Mouse (Mus musculus) limb, embryonic 15.5 days (tissue): ENCODE results near the gene Jdp2. TPM values are rescaled to one million over a fixed set of nuclear protein-coding genes. Genes with fewer than 3 reads are reported as not detected.
A peak's percentile ranks its signal among the peaks of the same experiment; 100 is the strongest.

Experiments used
- ATAC-seq: fragments of 200-750 bp; cut with Nextera tagmentation; 2 replicates; pipeline ENCODE4 v1.8.0; 2017; ENCODE audit warnings: low read depth, moderate TSS enrichment; ENCODE audit not compliant: insufficient number of reproducible peaks, low FRiP score, low TSS enrichment
- H3K27ac ChIP-seq: fragments of 300-500 bp; sonication (generic); 2 replicates; pipeline ENCODE4 v1.5.1; 2015; ENCODE audit warnings: moderate library complexity, mild to moderate bottlenecking, inconsistent platforms
- H3K27me3 ChIP-seq: fragments of 300-500 bp; sonication (generic); 2 replicates; pipeline ENCODE4 v1.6.1; 2015; ENCODE audit warnings: inconsistent platforms
- H3K36me3 ChIP-seq: fragments of 300-500 bp; sonication (generic); 2 replicates; pipeline ENCODE4 v1.6.1; 2015; ENCODE audit warnings: inconsistent platforms
- H3K4me1 ChIP-seq: fragments of 300-500 bp; sonication (generic); 2 replicates; pipeline ENCODE4 v1.6.1; 2015; ENCODE audit warnings: inconsistent platforms
- H3K4me2 ChIP-seq: fragments of 300-500 bp; sonication (generic); 2 replicates; pipeline ENCODE4 v1.6.1; 2015; ENCODE audit warnings: mild to moderate bottlenecking, inconsistent platforms
- H3K4me3 ChIP-seq: fragments of 300-500 bp; sonication (generic); 2 replicates; pipeline ENCODE4 v1.5.1; 2015; ENCODE audit warnings: mild to moderate bottlenecking, inconsistent platforms
- H3K9ac ChIP-seq: fragments of 300-500 bp; sonication (generic); 2 replicates; pipeline ENCODE4 v1.6.1; 2015; ENCODE audit warnings: inconsistent platforms
- H3K9me3 ChIP-seq: fragments of 300-500 bp; sonication (generic); 2 replicates; pipeline ENCODE4 v1.6.1; 2016; ENCODE audit warnings: inconsistent platforms
- WGBS: fragments of 180-500 bp; shearing (Covaris S2); methylation state at CpG from one replicate; pipeline ENCODE4 v1.1.7; 2015; 5-methylcytosine and 5-hydroxymethylcytosine counted together
- polyA plus RNA-seq: library from polyadenylated mRNA; unstranded; fragments of >200 nt; fragmentation: Nextera tagmentation; extraction: Ambion mirVana; gene quantifications from 2 replicates; pipeline ENCODE4 v1.2.1, GENCODE M21; 2015

Jdp2 gene
- polyA plus RNA-seq, 1 experiment from 2014 or later: 1.5 TPM

DNA sequence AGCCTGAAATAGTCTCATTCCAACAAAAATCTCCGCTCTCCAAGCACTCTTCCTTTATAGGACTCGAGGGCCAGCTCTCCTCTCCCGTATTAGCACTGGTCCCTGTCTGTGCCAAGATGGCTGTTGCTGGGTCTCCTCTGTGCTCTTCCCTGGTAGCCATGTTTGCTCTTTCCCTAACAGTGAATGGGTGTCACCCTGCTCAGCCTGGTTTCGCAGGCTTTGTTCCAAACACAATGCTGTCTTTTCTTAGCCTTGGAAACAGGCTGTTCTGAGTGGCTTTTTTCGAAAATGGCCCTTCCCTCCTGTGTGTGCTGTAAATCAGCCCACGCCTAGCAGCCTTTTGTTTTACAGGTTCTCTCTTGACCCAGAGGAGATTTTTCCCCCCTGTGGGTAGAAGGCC lies 22.2 kb downstream of the Jdp2 start:
- no peak overlapping the region for H3K4me3 ChIP-seq
- peaks cover 41% of the 10 kb centered on the region for H3K4me1 ChIP-seq
- H3K27ac ChIP-seq: 0 out of 2 replicates have a peak overlapping the region, but pooled peaks have one; percentile 22
- H3K9ac ChIP-seq: no peak overlapping the region
- 64% methylated on average over 6 of the region's 6 CpGs for WGBS
- no peak for ATAC-seq
- peaks cover 35% of the 10 kb centered on the region for H3K36me3 ChIP-seq
- H3K4me2 ChIP-seq: no peak overlapping the region
- no peaks in the 10 kb centered on the region for H3K27me3 ChIP-seq
- no peaks in the 10 kb centered on the region for H3K9me3 ChIP-seq

DNA sequence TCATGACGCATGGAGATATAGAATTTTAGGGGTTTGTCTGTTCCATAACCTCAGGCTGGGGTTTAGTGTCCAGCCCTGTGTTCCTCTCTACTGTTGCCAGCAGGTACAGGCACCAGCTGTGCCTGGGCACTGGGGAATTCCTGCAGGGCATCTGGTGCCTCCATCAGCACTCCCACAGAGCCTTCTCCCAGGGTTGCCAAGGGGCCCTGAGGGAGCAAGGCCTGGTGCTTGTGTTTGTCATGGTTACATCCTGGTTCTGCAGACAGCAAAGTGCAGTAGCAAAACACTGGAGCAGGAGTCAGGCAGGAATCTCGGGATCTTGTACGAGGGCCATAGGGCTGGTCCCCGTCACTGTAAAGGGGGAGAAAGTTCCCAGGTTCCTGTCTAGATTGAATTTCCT lies 22.8 kb downstream of the Jdp2 start:
- Histone ChIP-seq H3K9me3 (no peaks in the 10 kb centered on the region), H3K4me2 (no peak overlapping the region), H3K4me1 (peaks cover 44% of the 10 kb centered on the region), H3K9ac (no peak overlapping the region), H3K27ac (no peak overlapping the region), H3K27me3 (no peaks in the 10 kb centered on the region), H3K4me3 (no peak overlapping the region), H3K36me3 (peaks cover 29% of the 10 kb centered on the region; the same call in 1 of the 2 replicates)
- WGBS: 68% methylated on average over 4 of the region's 4 CpGs
- no peak for ATAC-seq

DNA sequence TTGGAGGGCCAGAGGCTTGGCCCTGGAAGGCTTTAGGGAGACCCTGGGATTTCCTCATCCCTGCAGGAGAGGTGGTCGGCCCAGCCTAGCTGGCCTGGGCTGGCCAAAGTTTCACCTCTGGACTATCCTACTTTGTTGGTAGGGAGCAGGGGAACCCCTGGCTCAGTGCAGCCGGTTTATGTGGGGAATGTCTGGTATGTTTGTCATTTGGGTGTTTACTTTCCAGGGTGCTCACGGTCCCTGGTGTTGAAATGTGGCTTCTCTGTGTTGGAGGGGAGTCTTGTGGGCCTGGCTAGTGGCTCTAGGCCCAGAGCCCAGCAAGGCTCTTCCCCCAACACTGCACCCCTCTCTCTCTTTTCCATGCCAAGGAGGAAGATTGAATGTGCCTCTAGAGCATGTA lies 24.9 kb downstream of the Jdp2 start:
- Histone ChIP-seq H3K4me3 (no peak overlapping the region), H3K27me3 (no peaks in the 10 kb centered on the region), H3K9ac (no peak overlapping the region), H3K4me1 (peaks cover 44% of the 10 kb centered on the region), H3K9me3 (no peaks in the 10 kb centered on the region), H3K4me2 (no peak overlapping the region), H3K36me3 (peaks cover 29% of the 10 kb centered on the region; the same call in 1 of the 2 replicates), H3K27ac (no peak overlapping the region)
- WGBS: 33% methylated on average over 3 of the region's 3 CpGs
- ATAC-seq: no peak

DNA sequence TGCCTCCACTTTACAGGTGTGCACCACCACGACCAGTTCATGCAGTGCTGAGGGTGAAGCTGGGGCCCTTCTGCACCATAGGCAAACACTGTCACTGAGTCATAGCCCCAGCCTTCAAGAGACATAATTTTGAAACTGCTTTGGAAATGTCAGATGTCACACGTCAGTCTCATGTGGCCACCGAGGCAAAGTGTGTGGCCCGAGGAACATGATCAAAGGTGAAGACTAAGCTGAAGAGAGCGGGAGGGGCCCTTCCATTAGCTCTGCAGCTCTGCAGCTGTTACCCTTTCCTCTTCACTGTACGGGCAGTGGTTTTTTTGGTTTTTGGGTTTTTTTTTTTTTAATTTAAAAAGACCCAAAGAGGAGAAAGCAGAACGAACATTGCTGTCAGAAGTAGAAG lies 25.8 kb downstream of the Jdp2 start:
- H3K4me2 ChIP-seq: no peak overlapping the region
- H3K9ac ChIP-seq: no peak overlapping the region
- H3K9me3 ChIP-seq: no peaks in the 10 kb centered on the region
- no peaks in the 10 kb centered on the region for H3K27me3 ChIP-seq
- peaks cover 32% of the 10 kb centered on the region; the same call in 1 of the 2 replicates for H3K36me3 ChIP-seq
- no peak overlapping the region for H3K27ac ChIP-seq
- no peak overlapping the region for H3K4me3 ChIP-seq
- no peak for ATAC-seq
- H3K4me1 ChIP-seq: peaks cover 43% of the 10 kb centered on the region
- WGBS: 73% methylated on average over 7 of the region's 7 CpGs

DNA sequence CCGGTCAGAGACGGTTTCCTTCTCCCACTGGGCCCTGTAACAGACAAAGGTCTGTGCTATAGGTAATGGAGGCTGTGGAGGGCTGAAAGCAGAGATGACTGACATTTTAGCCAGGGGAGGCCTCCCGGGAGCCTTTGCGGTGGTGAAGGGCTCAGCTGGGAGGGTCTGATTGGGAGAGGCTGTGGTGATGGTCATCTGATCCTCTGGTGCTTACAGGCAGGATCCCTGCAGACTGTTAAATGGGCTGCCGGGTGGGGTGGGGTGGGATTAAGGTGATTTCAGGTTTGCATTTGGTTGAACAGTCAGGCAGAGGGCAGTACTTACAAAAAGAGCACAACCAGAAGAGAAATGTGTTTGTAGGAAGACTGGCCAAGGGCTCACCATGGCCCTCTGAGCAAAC lies 27.0 kb downstream of the Jdp2 start:
- ATAC-seq: no peak
- H3K4me2 ChIP-seq: no peak overlapping the region
- 44% methylated on average over 5 of the region's 5 CpGs for WGBS
- peaks cover 45% of the 10 kb centered on the region for H3K4me1 ChIP-seq
- no peak overlapping the region for H3K4me3 ChIP-seq
- peaks cover 26% of the 10 kb centered on the region; the same call in 1 of the 2 replicates for H3K36me3 ChIP-seq
- H3K27me3 ChIP-seq: no peaks in the 10 kb centered on the region
- no peaks in the 10 kb centered on the region for H3K9me3 ChIP-seq
- no peak overlapping the region for H3K9ac ChIP-seq
- H3K27ac ChIP-seq: no peak overlapping the region

DNA sequence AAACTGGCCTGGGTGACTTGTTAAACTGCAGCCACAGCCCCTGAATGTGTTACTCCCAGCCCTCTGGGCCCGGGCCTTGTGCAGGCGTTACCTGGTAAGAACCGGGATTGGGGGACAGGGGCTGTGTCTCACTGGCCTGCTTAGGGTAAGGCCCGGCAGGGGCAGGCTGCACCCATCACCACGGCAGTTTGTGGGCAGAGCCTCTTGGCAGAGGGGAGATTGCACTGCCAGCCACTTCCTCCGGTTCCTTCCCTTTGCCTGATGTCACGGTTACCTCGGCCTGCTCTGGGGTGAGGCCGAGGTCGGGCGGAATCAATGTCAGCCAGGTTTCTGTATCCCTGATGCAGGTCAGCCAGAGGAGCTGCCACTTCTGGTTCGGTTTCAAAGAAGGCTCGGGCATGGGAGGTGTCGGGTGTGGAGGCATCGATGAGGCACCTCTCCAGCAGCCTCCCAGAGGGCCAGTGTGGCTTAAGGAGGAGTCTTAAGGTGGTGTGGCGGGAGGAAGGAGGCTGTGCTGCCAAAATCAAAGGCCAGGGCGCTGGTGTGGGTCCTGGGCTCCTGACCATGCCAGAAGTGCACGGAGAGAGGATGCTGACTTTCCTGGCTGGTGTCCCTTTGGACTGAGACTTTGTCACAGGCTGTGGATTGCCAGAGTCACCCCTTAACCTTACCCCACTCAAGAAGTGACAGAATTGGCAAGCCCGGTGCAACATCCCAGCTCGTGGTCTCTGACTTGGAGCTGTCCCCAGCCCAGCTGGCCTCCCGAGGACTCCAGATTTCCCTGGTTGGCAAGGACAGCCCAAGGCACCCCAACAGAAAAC lies 31.0 kb downstream of the Jdp2 start:
- Histone ChIP-seq H3K27me3 (no peaks in the 10 kb centered on the region), H3K9ac (no peak overlapping the region), H3K4me2 (no peak overlapping the region), H3K4me1 (peaks cover 30% of the 10 kb centered on the region), H3K36me3 (peaks cover 44% of the 10 kb centered on the region), H3K27ac (no peak overlapping the region), H3K9me3 (no peaks in the 10 kb centered on the region), H3K4me3 (no peak overlapping the region)
- ATAC-seq: peak; percentile 61; the same call in 1 of the 2 replicates
- 59% methylated on average over 21 of the region's 21 CpGs for WGBS

DNA sequence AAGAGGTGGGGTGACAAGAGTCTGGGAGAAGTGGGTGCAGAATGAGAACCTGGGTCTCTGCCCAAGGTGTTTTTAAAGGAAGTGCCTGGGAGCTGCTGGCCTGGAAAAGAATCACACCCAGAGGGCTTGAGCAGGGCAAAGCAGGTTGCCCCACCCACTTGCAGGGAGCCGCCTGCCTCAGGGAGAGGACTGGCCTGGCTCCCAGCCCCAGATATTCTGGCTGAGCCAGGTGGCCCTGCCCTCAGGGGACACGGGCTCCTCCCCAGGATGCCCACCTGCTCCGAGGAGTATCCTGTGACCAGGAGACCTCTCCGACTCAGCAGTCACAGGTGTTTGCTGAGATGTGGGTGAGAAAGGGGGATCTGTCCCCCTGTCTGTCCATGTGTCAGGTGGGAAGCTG lies 32.4 kb downstream of the Jdp2 start:
- H3K36me3 ChIP-seq: peaks cover 49% of the 10 kb centered on the region
- H3K9ac ChIP-seq: no peak overlapping the region
- no peak for ATAC-seq
- peaks cover 24% of the 10 kb centered on the region for H3K4me1 ChIP-seq
- H3K4me2 ChIP-seq: no peak overlapping the region
- 52% methylated on average over 4 of the region's 4 CpGs for WGBS
- H3K9me3 ChIP-seq: no peaks in the 10 kb centered on the region
- no peak overlapping the region for H3K27ac ChIP-seq
- H3K27me3 ChIP-seq: no peaks in the 10 kb centered on the region
- no peak overlapping the region for H3K4me3 ChIP-seq

DNA sequence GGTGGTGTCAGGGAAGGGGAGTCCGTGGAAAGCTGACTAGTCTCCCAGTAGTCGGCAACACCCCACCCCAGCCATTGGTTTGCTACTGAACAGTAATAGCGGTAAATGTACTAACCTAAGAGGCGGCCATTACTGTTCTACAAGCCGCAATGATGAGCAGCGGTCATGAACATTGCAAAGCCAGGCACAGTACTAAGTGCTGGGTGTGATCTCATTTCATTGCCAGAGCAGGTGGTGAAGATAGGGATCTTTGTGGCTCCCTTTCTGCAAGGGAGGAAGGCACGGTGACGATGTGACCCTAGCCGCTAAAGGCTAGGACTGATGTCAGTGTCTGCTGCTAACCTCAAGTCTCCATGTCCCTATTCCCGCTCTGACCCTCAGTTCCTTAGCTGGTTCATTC lies 33.5 kb downstream of the Jdp2 start:
- Histone ChIP-seq H3K9ac (no peak overlapping the region), H3K36me3 (peaks cover 51% of the 10 kb centered on the region), H3K4me2 (no peak overlapping the region), H3K4me1 (peaks cover 22% of the 10 kb centered on the region), H3K9me3 (no peaks in the 10 kb centered on the region), H3K27ac (no peak overlapping the region), H3K4me3 (no peak overlapping the region), H3K27me3 (no peaks in the 10 kb centered on the region)
- no peak for ATAC-seq
- 92% methylated on average over 10 of the region's 10 CpGs for WGBS

DNA sequence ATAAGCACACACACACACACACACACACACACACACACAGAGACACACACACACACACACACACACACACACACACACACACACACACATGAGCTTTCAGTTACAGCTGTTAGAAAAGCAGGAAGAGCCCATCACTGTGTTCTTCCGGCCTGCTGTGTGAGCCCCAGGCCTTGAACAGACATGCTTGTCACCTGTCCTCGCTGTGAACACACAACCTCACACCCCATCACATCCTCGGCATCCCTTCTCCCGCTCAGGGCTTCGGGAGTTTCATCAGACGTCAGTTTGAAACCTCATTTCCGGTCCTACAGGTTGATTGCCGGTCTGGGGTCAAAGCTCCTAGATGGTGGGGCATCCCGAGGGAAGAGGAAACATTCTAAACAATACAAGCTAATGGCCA lies 39.1 kb downstream of the Jdp2 start:
- ATAC-seq: no peak
- WGBS: 67% methylated on average over 9 of the region's 9 CpGs

DNA sequence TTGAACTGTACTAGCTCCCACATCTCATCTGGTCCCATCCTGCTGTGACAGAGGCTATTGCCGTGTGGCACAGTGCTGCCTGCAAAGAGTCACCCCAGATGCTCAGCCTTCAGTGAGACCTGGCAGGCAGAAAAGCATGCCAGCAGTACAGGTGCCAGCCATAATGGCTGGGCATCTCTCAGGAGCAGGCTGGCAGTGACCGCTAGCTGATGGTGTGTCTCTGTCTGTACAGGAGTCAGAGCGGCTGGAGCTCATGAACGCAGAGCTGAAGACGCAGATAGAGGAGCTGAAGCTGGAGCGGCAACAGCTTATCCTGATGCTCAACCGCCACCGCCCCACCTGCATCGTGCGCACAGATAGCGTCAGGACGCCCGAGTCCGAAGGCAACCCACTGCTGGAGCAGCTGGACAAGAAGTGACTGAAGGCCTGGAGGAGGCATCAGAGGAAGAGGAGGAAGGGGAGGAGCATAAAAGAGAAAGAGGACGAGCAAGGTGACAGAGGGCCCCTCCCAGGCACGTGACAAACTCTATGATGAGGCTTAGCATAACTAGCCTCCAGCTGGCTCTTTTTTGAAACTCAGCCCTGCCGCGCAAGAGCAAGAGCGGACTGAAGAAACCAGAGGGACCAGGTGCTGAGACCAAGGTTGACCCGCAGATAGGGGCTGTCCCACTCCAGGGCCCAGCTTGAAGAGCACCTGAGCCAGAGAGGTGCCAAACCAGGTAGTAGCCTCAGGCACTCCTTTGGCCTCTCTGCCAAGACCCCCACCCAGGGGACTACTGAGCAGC lies 39.9 kb downstream of the Jdp2 start:
- 70% methylated on average over 20 of the region's 20 CpGs for WGBS
- no peak overlapping the region for H3K4me2 ChIP-seq
- H3K9ac ChIP-seq: no peak overlapping the region
- H3K4me3 ChIP-seq: no peak overlapping the region
- no peak overlapping the region; the same call in 1 of the 2 replicates for H3K27ac ChIP-seq
- H3K27me3 ChIP-seq: no peaks in the 10 kb centered on the region
- no peak for ATAC-seq
- no peaks in the 10 kb centered on the region for H3K9me3 ChIP-seq
- peaks cover 58% of the 10 kb centered on the region for H3K36me3 ChIP-seq
- H3K4me1 ChIP-seq: peaks cover 14% of the 10 kb centered on the region

More for the DNA sequence above, 39.1 kb downstream of the Jdp2 start:
- Histone ChIP-seq H3K36me3 (peaks cover 64% of the 10 kb centered on the region), H3K4me1 (peaks cover 12% of the 10 kb centered on the region), H3K9ac (no peak overlapping the region), H3K27ac (no peak overlapping the region), H3K9me3 (no peaks in the 10 kb centered on the region), H3K4me2 (no peak overlapping the region), H3K4me3 (no peak overlapping the region), H3K27me3 (no peaks in the 10 kb centered on the region)

DNA sequence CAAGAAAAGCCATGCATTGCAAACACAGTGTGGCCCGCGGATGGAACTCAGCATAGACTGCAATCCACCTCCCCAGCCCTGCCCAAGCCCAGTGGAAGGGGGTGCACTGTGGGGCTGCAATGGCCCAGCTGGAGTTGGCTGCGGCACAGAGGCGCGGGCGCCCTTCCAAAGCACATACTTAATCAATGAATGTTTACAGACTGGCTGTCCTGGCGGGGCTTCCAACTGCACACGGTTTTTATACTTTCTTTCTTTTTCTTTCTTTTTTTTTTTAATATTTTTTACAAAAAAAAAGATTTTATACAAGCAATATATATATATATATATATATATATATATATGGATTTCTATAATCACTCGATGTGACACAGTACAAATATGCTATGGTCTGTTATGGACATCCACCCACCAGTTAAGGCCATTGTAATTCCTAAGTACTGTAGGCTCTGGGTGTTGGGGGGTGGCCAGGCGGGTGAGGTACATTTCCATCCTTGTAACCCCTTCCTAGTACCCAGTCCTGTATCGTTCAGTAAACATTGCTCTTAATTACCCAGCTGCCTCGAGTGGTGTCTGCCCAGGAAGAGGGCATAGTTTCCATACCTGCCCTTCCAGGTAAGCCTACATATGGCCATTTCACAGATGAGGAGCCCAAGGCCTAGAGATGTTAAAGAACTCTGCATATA lies 40.6 kb downstream of the Jdp2 start:
- Histone ChIP-seq H3K4me2 (no peak overlapping the region), H3K27ac (no peak overlapping the region; the same call in 1 of the 2 replicates), H3K27me3 (no peaks in the 10 kb centered on the region), H3K4me3 (no peak overlapping the region), H3K36me3 (peaks cover 56% of the 10 kb centered on the region), H3K9ac (no peak overlapping the region), H3K4me1 (peaks cover 17% of the 10 kb centered on the region), H3K9me3 (no peaks in the 10 kb centered on the region)
- WGBS: 63% methylated on average over 12 of the region's 12 CpGs
- no peak for ATAC-seq
